Mouse (Mus musculus) kidney, postnatal 14 days (tissue): ENCODE data around the gene Arid5b.

Source experiments
- DNase-seq: peaks from one replicate; pipeline ENCODE4 v3.0.0; 2022; ENCODE audit warnings: mixed read lengths

Gene Arid5b

DNA sequence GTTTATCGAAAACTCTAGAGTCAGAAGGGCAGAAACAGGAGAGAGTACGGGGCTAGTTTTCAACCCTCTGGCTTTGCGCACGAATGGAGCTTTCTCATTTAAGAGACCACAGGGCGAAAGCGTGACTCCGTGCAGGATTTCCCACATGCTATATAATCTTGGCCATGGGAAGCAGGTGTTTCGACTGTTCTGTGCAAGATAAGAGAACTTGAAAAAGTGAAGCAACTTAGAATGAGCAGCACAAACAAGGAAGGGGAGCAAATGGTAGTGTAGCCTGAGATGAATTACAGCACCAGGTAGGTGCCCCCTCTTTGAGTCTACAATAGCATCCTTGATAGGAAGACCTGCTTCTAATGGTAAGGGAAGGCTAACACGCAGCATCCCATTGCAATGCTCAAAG is 118.8 kb downstream of the Arid5b start:
- DNase-seq: no peak

- DNase-seq: no peak
These were observed 120.0 kb downstream of the Arid5b start for GRCm38 (mm10) chr10:68158555-68158954.

DNA sequence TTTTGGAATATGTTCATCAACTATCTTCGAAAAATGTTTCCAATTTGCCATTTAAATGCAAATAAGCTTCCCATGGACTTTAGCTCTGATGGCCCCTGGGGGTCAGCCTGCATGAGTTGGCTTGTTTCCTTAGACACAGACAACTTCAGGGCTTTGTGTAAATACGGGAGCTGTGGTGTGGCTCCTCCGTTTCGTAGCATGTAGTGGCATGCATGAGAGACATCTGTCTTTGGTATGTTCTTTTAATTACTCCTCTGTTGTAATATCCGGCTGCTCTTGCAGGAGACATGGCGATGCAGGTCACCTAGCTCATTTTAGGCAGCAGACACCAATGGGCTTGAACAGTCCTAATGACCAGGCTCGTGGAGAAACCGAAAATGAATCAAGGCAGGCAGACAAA is 121.0 kb downstream of the Arid5b start:
- DNase-seq: no peak

DNA sequence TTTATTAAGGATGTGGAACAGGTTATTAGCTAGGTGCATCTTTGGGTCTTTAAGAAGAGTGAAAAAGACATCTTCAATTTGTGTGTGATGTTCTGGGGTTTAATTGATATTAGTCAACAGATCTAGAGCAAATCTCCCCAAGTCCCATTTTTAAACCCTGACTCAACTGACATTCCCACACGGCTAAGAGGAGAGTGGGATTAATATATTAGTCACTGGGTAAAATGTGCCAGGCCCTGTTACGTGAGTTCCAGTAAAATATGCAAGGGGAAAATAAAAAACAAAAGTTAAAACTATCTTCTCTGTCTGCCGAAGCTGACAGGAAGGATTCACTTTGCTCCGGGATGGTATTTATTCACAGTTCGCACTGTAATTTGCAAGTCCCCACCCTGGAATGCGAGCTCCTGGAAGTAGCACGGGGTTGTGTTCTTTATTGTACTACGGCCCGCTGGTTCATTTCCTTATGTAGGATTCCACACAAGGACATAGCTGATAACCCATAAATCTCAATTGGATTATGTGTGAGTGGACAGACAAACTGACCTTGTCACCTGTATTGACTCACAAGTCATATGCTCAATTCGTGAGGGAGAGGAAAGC is 121.8 kb downstream of the Arid5b start:
- DNase-seq: no peak

- no peak for DNase-seq
These were observed 122.4 kb downstream of the Arid5b start for GRCm38 (mm10) chr10:68156159-68156558.

DNA sequence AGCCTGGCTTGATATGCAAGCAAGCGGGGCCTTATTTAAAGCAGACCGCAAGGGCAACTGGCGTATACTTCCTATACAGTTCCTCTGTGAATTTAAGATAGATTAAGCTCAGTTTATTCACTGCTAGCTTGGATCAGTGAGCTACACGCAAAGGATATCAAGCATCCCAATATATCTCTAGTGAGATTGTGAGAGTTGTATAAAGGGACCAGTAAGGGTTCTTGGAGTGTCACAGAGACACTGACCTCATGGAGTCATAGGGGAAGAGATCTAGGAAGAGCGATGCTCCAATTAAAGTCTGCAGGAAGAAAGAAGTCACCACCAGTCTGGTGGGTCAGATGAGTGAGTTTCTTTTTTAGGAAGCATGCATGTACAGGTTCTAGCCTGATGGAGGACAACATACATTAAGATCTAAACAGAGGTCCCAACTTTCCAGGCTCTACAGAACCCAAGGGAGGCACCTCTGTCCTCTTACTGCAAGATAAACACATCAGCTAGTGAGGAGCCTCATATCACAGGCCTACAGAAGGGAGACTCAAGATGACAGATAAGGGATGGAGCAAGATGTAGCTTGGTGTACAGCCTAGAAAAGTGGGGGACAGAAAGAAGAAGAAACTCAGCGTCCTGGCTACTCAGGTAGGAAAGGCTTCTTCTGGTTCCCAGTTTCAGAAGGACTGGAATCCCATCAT is 123.0 kb downstream of the Arid5b start:
- DNase-seq: no peak

- no peak for DNase-seq
These were observed 124.3 kb downstream of the Arid5b start for GRCm38 (mm10) chr10:68154046-68154765.

GRCm38 (mm10) chr10:68153344-68154045 is 125.0 kb downstream of the Arid5b start:
- no peak for DNase-seq

- DNase-seq: no peak
These were observed 130.0 kb downstream of the Arid5b start for GRCm38 (mm10) chr10:68148495-68148894.

DNA sequence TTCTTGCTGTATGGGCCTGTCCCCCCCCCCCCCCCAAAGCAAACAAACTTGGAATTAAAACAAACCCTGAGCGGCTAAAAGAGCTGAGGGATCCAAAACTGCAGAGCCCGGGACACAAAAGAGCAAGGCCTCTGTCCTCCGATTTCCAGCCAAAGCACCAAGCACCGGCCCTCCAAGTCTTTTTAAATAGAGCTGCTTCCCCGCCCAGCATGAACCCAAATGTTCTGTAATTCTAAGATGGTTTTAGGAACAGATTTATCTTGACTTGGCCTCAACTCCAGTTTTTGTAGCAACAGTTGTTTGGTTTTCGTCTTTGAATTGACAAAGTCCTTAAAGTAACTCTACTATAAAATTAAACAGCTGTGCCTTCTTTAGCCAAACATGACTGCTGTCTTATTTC is 130.8 kb downstream of the Arid5b start:
- DNase-seq: peak; percentile 69

GRCm38 (mm10) chr10:68146842-68147241 is 131.7 kb downstream of the Arid5b start:
- DNase-seq: peak; percentile 79

GRCm38 (mm10) chr10:68145286-68145950 is 133.1 kb downstream of the Arid5b start:
- DNase-seq: no peak

DNA sequence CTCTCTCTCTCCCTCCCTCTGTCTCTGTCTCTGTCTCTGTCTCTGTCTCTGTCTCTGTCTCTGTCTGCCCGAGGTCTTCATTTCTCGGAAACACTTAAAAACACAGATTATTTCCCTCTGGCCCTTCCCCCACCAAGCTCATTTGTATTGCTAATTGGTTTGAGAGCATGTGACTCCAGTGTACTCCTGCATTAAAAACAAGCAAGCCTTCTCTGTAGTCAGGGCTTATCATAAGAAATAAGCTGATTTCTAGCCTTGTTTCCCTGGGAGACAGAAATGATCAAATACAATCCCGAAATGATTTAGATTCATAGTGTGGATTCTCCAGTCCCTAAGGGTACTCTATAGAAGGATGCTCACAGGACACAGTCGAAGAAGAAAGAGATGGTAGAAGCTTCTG is 136.0 kb downstream of the Arid5b start:
- no peak for DNase-seq

GRCm38 (mm10) chr10:68141567-68141966 is 137.0 kb downstream of the Arid5b start:
- DNase-seq: no peak

DNA sequence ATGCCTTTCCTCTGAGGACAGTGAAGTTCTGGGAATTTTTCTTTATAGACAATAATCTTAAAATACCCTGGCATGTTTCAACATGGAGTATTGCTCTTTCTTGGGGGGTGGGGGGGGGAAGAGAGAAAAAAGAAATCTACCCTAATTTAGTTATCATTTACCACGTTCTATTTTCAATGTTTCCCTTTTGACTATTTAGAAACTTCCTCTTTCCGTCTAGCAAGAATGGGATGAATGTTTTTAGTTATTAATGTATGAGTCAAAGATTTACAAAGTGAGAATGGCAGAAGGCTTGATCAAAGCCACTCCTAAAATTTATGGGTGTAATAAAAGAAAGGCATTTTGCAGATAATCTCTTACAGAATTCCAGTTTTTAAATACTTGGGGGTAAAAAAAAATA is 137.7 kb downstream of the Arid5b start:
- no peak for DNase-seq

- DNase-seq: no peak
These were observed 138.2 kb downstream of the Arid5b start for GRCm38 (mm10) chr10:68140306-68140705.

GRCm38 (mm10) chr10:68138123-68138522 is 140.4 kb downstream of the Arid5b start:
- DNase-seq: no peak

DNA sequence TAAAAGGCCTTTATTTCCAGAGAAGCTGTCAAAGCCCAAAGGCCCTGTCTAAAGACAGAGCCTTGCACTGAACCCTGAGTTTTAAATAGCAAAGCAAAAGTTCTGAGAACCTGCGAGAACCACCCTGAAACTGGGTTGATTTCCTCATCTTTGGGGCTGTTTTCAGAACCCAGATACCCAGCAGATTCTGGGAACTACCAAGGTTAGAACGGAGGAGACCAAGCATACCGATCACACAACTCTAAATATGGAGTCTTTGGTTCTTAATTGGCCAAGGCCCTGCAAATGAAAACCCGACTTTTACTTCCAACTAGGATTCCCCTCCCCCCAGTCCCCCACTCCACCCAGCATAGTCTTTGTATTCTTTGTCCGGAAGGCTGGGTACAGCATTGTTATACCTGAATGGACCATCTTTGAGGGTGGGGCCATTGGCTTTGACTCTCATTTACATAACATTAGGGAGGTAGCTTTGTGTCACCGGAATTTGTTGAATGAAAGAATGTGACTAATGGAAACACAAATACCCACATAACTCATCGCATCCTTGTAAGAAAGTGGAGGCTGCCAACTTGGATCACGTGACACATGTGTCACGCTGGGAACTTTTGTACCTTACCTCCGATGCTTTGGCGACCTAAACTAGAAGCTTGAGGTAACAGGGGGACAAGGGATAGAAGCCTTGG is 141.2 kb downstream of the Arid5b start:
- DNase-seq: no peak

GRCm38 (mm10) chr10:68136480-68137083 is 142.0 kb downstream of the Arid5b start:
- DNase-seq: peak; percentile 89

DNA sequence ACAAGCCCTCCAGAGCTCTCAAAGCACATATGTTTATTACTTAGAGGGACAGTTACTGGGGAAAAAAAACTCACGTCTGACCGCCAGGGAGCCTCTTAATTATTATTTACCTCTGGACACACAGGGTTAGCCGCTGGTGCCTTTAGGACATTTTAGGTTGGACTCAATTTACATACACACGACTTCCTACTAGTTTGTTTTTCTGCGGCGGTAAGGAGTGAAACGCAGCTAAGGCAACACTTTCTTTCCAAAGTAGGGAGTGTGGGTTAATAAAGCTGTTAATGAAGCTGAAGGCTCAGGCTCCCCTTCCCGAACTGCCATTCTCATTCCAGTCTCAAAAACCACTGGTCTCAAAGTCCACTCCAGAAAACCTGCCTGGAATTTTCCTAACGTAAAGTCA is 142.5 kb downstream of the Arid5b start:
- no peak for DNase-seq

- no peak for DNase-seq
These were observed 143.1 kb downstream of the Arid5b start for GRCm38 (mm10) chr10:68135416-68135815.

GRCm38 (mm10) chr10:68134549-68134948 is 144.0 kb downstream of the Arid5b start:
- no peak for DNase-seq
